Mouse (Mus musculus): Measurements from ENCODE around the gene Slc22a5. TPM values are rescaled to one million over a fixed set of nuclear protein-coding genes. Genes with fewer than 3 reads are reported as not detected.

Gene Slc22a5
- polyA plus RNA-seq, 1 experiment from 2014 or later = 7.3 TPM

GRCm38 (mm10) chr11:53843106-53843505 is 48.4 kb downstream of the Slc22a5 start:
- WGBS = 60% methylated on average over 10 of the region's 10 CpGs
- Histone ChIP-seq H3K4me2 (replicated peaks; ENCODE audit: low read depth, low read length) (no peak overlapping the region), H3K9ac (replicated peaks; ENCODE audit: low read depth) (no peak overlapping the region), H3K9me3 (ENCODE audit: low read length) (no peaks in the 10 kb centered on the region), H3K27ac (ENCODE audit: low read length) (no peak overlapping the region), H3K4me1 (ENCODE audit: insufficient read depth, low read depth, low read length) (no peaks in the 10 kb centered on the region), H3K36me3 (ENCODE audit: insufficient read depth, low read length) (no peaks in the 10 kb centered on the region), H3K27me3 (replicated peaks; ENCODE audit: insufficient read depth, low read length) (no peaks in the 10 kb centered on the region), H3K4me3 (ENCODE audit: low read depth, low read length) (no peak overlapping the region)
- no peak for ATAC-seq
- TF ChIP-seq EP300 (IDR thresholded peaks at IDR 0.05) = no peak
- no peak for TF ChIP-seq CTCF (IDR thresholded peaks at IDR 0.05)
- no peak for DNase-seq (ENCODE audit: low spot score)

GRCm38 (mm10) chr11:53842161-53842581 is 49.3 kb downstream of the Slc22a5 start:
- Histone ChIP-seq H3K27ac (ENCODE audit: low read length) (no peak overlapping the region), H3K4me2 (replicated peaks; ENCODE audit: low read depth, low read length) (no peak overlapping the region), H3K9me3 (ENCODE audit: low read length) (no peaks in the 10 kb centered on the region), H3K27me3 (replicated peaks; ENCODE audit: insufficient read depth, low read length) (no peaks in the 10 kb centered on the region), H3K36me3 (ENCODE audit: insufficient read depth, low read length) (no peaks in the 10 kb centered on the region), H3K4me3 (ENCODE audit: low read depth, low read length) (no peak overlapping the region), H3K4me1 (ENCODE audit: insufficient read depth, low read depth, low read length) (no peaks in the 10 kb centered on the region), H3K9ac (replicated peaks; ENCODE audit: low read depth) (no peak overlapping the region)
- no peak for TF ChIP-seq EP300 (IDR thresholded peaks at IDR 0.05)
- no peak for TF ChIP-seq CTCF (IDR thresholded peaks at IDR 0.05)
- DNase-seq (ENCODE audit: low spot score) (no peak), ATAC-seq (no peak)
- WGBS = 66% methylated on average over 4 of the region's 4 CpGs

GRCm38 (mm10) chr11:53841514-53841913 is 49.9 kb downstream of the Slc22a5 start:
- H3K36me3 ChIP-seq (ENCODE audit: insufficient read depth, low read length) = no peaks in the 10 kb centered on the region
- no peak for DNase-seq (ENCODE audit: low spot score)
- no peaks in the 10 kb centered on the region for H3K4me1 ChIP-seq (ENCODE audit: insufficient read depth, low read depth, low read length)
- TF ChIP-seq EP300 (IDR thresholded peaks at IDR 0.05) (no peak), CTCF (IDR thresholded peaks at IDR 0.05) (no peak)
- no peak overlapping the region for H3K4me2 ChIP-seq (replicated peaks; ENCODE audit: low read depth, low read length)
- no peaks in the 10 kb centered on the region for H3K27me3 ChIP-seq (replicated peaks; ENCODE audit: insufficient read depth, low read length)
- no peaks in the 10 kb centered on the region for H3K9me3 ChIP-seq (ENCODE audit: low read length)
- 81% methylated on average over 12 of the region's 12 CpGs for WGBS
- no peak overlapping the region for H3K4me3 ChIP-seq (ENCODE audit: low read depth, low read length)
- H3K27ac ChIP-seq (ENCODE audit: low read length) = no peak overlapping the region
- no peak for ATAC-seq
- H3K9ac ChIP-seq (replicated peaks; ENCODE audit: low read depth) = no peak overlapping the region

GRCm38 (mm10) chr11:53839663-53840642 is 51.5 kb downstream of the Slc22a5 start:
- Histone ChIP-seq H3K27ac (ENCODE audit: low read length) (no peak overlapping the region), H3K36me3 (ENCODE audit: insufficient read depth, low read length) (no peaks in the 10 kb centered on the region), H3K27me3 (replicated peaks; ENCODE audit: insufficient read depth, low read length) (no peaks in the 10 kb centered on the region), H3K9me3 (ENCODE audit: low read length) (no peaks in the 10 kb centered on the region), H3K4me1 (ENCODE audit: insufficient read depth, low read depth, low read length) (no peaks in the 10 kb centered on the region), H3K9ac (replicated peaks; ENCODE audit: low read depth) (no peak overlapping the region), H3K4me3 (ENCODE audit: low read depth, low read length) (no peak overlapping the region), H3K4me2 (replicated peaks; ENCODE audit: low read depth, low read length) (no peak overlapping the region)
- DNase-seq (ENCODE audit: low spot score) = no peak
- TF ChIP-seq CTCF (IDR thresholded peaks at IDR 0.05) (no peak), EP300 (IDR thresholded peaks at IDR 0.05) (no peak)
- WGBS = 47% methylated on average over 8 of the region's 8 CpGs
- peak; percentile 44; the same call in 1 of the 2 replicates for ATAC-seq

GRCm38 (mm10) chr11:53839147-53839546 is 52.3 kb downstream of the Slc22a5 start:
- Histone ChIP-seq H3K27ac (ENCODE audit: low read length) (no peak overlapping the region), H3K4me1 (ENCODE audit: insufficient read depth, low read depth, low read length) (no peaks in the 10 kb centered on the region), H3K4me3 (ENCODE audit: low read depth, low read length) (no peak overlapping the region), H3K36me3 (ENCODE audit: insufficient read depth, low read length) (no peaks in the 10 kb centered on the region), H3K9me3 (ENCODE audit: low read length) (no peaks in the 10 kb centered on the region), H3K27me3 (replicated peaks; ENCODE audit: insufficient read depth, low read length) (no peaks in the 10 kb centered on the region), H3K4me2 (replicated peaks; ENCODE audit: low read depth, low read length) (no peak overlapping the region), H3K9ac (replicated peaks; ENCODE audit: low read depth) (no peak overlapping the region)
- ATAC-seq = no peak
- TF ChIP-seq CTCF (IDR thresholded peaks at IDR 0.05) = no peak
- TF ChIP-seq EP300 (IDR thresholded peaks at IDR 0.05) = no peak
- 62% methylated on average over 6 of the region's 6 CpGs for WGBS
- no peak for DNase-seq (ENCODE audit: low spot score)

GRCm38 (mm10) chr11:53837731-53838130 is 53.7 kb downstream of the Slc22a5 start:
- WGBS = 88% methylated on average over 5 of the region's 5 CpGs
- TF ChIP-seq EP300 (IDR thresholded peaks at IDR 0.05) = no peak
- TF ChIP-seq CTCF (IDR thresholded peaks at IDR 0.05) = no peak
- Histone ChIP-seq H3K9ac (replicated peaks; ENCODE audit: low read depth) (no peak overlapping the region), H3K27me3 (replicated peaks; ENCODE audit: insufficient read depth, low read length) (no peaks in the 10 kb centered on the region), H3K27ac (ENCODE audit: low read length) (no peak overlapping the region), H3K4me1 (ENCODE audit: insufficient read depth, low read depth, low read length) (no peaks in the 10 kb centered on the region), H3K9me3 (ENCODE audit: low read length) (no peaks in the 10 kb centered on the region), H3K4me3 (ENCODE audit: low read depth, low read length) (no peak overlapping the region), H3K4me2 (replicated peaks; ENCODE audit: low read depth, low read length) (no peak overlapping the region), H3K36me3 (ENCODE audit: insufficient read depth, low read length) (no peaks in the 10 kb centered on the region)
- DNase-seq (ENCODE audit: low spot score) = no peak
- no peak for ATAC-seq
